Mouse (Mus musculus): ENCODE measurements around the gene Ddx54.

The Ddx54 gene

GRCm38 (mm10) chr5:120612442-120612821 lies at the start of gene Ddx54, which contains the start of gene Rita1:
Gene Ddx54, plus strand, starts transcription at chr5:120612739.
Gene Rita1, minus strand, starts transcription at chr5:120612589.
- DNase-seq = peak; percentile 99

GRCm38 (mm10) chr5:120562956-120563913 lies 49.3 kb upstream of the Ddx54 start:
- DNase-seq = no peak

DNA sequence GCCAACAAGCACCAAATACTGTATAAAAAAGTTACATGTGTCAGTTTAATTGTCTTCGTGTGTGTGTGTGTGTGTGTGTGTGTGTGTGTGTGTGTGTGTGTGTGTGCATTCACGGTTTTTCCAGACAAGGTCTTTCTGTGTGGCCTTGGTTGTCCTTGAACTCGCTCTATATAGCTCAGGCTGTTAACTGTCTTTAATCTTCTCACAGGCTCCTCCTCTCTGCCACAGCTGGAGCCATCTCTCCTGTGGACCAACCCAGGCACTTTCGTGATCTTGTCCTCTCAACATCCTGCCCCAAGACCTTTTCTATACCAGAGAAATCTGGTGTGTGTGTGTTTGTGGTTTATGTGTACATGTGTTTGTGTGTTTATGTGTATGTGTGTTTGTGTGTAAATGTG lies 48.6 kb upstream of the Ddx54 start:
- DNase-seq = no peak

DNA sequence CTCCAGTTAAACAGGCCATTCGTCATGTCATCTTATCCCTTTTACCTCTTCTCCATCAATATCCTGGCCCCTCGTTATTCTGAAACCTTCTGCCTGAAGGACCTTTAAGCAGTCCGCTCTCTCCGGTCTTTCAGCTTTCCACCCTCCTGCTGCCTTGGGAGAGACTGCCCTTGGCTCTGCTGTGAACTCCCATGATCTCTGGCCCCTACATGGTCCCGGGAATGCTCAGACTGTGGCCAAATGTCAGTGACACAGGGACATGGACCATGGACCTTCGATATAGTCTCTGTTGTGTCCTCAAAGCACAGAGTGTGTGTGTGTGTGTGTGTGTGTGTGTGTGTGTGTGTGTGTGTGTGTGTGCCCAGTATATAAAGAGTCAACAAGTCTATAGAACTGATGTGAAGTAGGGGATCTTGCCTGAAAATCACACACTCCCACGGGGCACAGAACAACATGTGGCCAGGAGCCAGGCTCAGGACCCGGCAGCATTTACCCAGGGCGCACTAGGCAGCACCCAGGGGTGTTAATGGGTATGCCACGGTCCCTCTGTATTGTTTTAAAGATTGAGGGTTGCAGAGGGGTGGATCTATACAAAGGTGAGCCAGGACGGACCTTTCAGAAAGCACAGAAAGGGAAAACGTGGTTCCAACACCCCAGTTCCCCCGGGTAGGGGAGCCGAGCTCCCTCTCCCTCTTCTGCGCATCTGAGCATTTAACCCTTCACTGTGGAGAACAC lies 47.2 kb upstream of the Ddx54 start:
- DNase-seq = no peak

GRCm38 (mm10) chr5:120566101-120566500 lies 46.4 kb upstream of the Ddx54 start:
- DNase-seq = no peak

DNA sequence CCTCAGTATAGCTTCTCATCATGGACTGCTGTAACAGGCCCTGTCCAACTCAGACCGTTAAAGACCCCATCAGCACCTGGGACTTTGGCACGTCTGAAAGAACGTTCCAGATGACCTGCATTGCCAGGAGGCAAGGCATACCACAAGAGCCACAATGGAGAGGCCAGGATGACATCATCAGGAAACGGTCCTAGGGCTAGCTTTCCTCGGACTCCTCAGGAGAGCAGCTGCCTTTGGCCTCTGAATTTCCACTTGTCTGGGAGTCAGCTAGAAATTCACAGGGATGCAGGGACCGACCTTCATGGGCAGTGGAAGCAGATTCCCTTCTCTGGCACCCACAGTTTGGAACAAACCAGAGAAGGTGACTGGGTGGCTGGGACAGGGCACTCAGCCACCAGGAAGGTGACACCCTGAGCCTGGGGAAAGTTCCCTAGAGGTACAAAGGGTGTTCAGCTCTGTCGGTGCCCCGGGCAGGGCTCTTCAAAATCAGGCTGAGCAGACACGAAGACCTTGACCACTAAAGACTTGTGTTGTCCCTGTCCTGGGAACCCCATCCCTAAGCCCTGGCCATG lies 45.8 kb upstream of the Ddx54 start:
- no peak for DNase-seq

GRCm38 (mm10) chr5:120567253-120567701 lies 45.3 kb upstream of the Ddx54 start:
- no peak for DNase-seq

GRCm38 (mm10) chr5:120567761-120568211 lies 44.8 kb upstream of the Ddx54 start:
- no peak for DNase-seq

- DNase-seq = no peak
Measured at GRCm38 (mm10) chr5:120568336-120568768, 44.2 kb upstream of the Ddx54 start.

- DNase-seq = no peak
Measured at GRCm38 (mm10) chr5:120568964-120569363, 43.6 kb upstream of the Ddx54 start.

GRCm38 (mm10) chr5:120569791-120570190 lies 42.7 kb upstream of the Ddx54 start:
- DNase-seq = no peak

DNA sequence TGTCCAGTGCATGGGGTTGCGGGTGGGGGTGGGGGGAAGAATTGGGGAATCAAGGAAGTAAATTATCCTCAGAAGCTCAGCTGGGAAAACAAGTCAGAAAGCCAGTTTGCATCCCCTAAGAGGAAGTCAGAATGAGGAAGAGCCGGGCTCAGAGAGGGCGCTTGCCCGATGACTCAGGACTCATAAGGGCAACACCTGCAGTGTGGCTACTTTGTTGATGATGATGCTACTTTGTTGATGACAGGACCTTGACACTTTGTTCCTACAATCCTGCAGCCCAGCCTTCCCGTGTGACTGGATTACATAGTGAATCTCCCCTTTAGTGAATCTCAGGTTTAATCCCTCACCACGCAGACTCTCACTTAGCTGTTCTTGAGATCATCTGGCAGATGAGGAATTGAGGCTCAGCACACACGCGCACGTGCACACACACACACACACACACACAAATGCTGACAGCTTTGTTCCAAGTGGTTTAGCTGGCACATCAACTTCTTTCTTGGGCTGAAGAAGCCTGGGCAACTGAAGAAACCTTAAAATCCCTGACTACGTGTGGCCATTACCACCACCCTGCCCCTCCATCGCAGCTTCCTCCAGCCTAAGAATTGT lies 42.1 kb upstream of the Ddx54 start:
- no peak for DNase-seq

DNA sequence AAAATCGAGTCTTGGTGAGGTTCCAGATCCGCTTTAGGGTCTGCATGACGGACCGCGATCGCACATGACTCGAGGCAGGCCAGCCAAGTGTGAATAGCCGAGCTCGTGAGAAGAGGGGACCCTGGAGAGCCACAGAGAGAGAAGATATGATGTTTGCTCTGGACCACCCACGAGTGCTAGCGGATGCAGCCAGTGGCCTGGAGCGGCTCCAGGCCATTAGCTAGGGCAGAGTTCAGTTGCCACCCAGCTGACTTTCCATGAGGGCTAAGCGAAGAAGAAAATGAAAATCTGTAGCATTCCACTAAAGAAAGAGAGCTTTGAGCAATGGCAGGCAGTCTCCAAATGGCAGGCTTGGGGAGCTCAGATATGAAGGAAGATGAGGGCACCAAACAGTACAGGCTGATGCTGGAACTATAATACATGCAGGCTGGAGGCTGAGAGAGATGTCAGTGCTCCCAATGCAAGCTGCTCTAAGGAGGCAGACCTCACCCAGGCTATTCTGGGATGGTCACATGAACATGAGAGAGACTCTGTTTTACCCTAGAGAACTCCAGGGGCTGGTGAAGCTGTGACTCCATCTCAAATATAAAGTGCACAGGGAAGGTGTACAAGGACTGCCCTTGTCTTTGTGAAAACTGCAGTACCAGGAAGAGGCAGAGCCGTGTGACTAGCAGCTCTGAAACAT lies 41.3 kb upstream of the Ddx54 start:
- no peak for DNase-seq

- DNase-seq = no peak
Measured at GRCm38 (mm10) chr5:120574469-120575063, 38.0 kb upstream of the Ddx54 start.

GRCm38 (mm10) chr5:120576781-120577301 lies 35.7 kb upstream of the Ddx54 start:
- peak; percentile 66 for DNase-seq

DNA sequence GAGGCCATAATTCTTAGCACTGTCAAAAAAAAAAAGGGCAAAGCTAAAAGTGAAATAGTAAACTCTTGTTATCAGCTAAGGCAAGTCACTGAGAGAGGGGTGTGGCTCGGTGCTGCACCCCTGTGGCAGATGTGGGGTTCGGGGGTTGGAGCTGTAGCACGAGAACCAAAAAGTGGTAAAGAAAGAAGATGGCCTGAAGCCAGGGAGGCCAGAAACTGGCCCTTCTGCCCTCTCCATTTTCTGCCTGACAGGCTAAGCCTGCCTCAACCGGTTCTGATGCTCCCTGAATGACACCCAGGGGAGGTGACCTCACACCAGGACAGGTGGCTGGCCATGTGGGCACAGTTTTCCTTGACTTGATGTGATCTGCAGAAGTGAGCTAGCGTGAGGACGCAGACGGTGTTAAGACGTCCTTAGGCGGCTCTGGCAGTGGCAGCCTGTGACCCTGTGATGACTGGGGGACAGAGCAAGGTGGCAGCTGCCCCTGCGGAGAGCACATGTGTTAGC lies 34.6 kb upstream of the Ddx54 start:
- peak; percentile 82 for DNase-seq

GRCm38 (mm10) chr5:120578504-120579081 lies 33.9 kb upstream of the Ddx54 start:
- peak; percentile 82 for DNase-seq

DNA sequence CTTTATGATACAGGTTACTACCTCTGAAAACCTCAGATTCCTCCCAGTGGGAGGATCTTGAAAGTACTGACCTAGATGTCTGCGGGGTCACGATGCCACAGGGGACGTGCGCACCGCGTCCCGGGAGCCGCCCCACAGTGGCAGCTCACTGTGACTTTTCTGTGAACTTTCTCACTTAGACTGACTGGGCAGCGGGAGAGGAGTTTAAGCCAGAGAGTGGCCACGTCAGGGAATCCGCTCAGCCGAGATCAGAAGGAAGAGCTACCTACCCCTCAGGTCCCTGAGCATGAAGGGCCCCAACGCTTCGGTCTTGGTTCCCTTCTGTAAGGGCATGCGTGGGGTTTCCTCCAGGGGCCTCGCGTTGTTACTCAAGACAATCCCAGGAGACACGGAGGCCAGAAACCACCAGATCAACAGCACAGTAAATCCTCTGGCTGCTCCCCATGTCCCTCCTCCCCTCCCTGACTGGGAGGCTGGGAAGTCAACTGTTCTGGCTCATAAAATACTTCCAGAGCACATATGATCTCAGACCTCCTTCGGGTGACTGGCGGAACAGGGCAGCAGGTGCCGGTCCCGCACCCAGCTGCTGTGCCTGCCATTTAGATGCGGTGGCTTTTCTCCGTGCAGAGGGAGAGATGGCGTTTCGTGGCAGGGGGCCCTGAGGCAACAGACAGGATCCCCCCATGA lies 33.2 kb upstream of the Ddx54 start:
- peak; percentile 64 for DNase-seq

GRCm38 (mm10) chr5:120579898-120580626 lies 32.5 kb upstream of the Ddx54 start:
- peak; percentile 56 for DNase-seq

- no peak for DNase-seq
Measured at GRCm38 (mm10) chr5:120582002-120582401, 30.5 kb upstream of the Ddx54 start.

Measured in thymus, postnatal 25 days (tissue).